Mouse (Mus musculus): ENCODE data around the gene Dennd6a. TPM values are rescaled to one million over a fixed set of nuclear protein-coding genes. Genes with fewer than 3 reads are reported as not detected.

The Dennd6a gene
- polyA plus RNA-seq (2014; fragmentation: Illumina TruSeq; extraction: RNeasy Lipid Tissue Mini Kit (QIAGEN cat#74804); ENCODE audit: low read depth, low replicate concordance): 84.3 TPM

GRCm38 (mm10) chr14:26573556-26573955 is at the start of gene Dennd6a:
Gene Dennd6a, plus strand, starts transcription at chr14:26573856.

GRCm38 (mm10) chr14:26534757-26535479 is 38.7 kb upstream of the Dennd6a start, which contains the start of gene Slmap:
Gene Slmap, minus strand, starts transcription at chr14:26534931.

GRCm38 (mm10) chr14:26637851-26638707 is 64.4 kb downstream of the Dennd6a start, which contains the start of gene Arf4:
Gene Arf4, plus strand, starts transcription at chr14:26638074.

GRCm38 (mm10) chr14:26669292-26670073 is 95.8 kb downstream of the Dennd6a start, which contains the start of gene Pde12:
Gene Pde12, minus strand, starts transcription at chr14:26669883.

Other genes with a start within 250 kb of the Dennd6a start
- gene Slmap, start 38.9 kb upstream of the Dennd6a start, polyA plus RNA-seq (2014; fragmentation: Illumina TruSeq; extraction: RNeasy Lipid Tissue Mini Kit (QIAGEN cat#74804); ENCODE audit: low read depth, low replicate concordance): 512 TPM
- 1,189 TPM for gene Arf4, start 64.2 kb downstream of the Dennd6a start, polyA plus RNA-seq (2014; fragmentation: Illumina TruSeq; extraction: RNeasy Lipid Tissue Mini Kit (QIAGEN cat#74804); ENCODE audit: low read depth, low replicate concordance)
- gene Pde12, start 96.0 kb downstream of the Dennd6a start, polyA plus RNA-seq (2014; fragmentation: Illumina TruSeq; extraction: RNeasy Lipid Tissue Mini Kit (QIAGEN cat#74804); ENCODE audit: low read depth, low replicate concordance): 16.5 TPM
- gene Dnah12, start 119.4 kb downstream of the Dennd6a start, polyA plus RNA-seq (2014; fragmentation: Illumina TruSeq; extraction: RNeasy Lipid Tissue Mini Kit (QIAGEN cat#74804); ENCODE audit: low read depth, low replicate concordance): 0.09 TPM